Mouse (Mus musculus): ENCODE data around the gene Fjx1. TPM values are rescaled to one million over a fixed set of nuclear protein-coding genes. Genes with fewer than 3 reads are reported as not detected.

Gene Fjx1
- polyA plus RNA-seq, 1 experiment from 2014 or later = 5.3 TPM

DNA sequence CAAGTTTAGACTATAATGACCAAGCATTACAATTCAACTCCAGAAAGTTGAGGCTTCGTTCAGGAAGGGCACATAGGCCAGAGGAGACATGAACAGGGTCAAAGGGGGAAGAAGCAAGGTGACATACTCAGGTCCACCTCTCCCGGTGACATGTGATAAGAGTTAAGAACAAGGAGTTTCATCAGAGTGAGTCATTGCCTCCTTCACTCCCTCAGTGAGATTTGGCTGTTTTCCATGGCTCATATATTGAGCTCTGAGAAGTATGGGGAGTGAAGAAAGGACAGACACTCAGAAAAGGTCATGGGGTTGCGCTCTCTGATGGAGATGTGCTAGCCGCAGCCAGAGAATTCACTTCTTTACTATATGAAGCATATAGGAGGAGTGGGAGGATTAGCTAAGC, 41.7 kb downstream of the Fjx1 start:
- no peak for ATAC-seq (ENCODE audit: borderline replicate concordance, extremely low read depth, low FRiP score, low TSS enrichment)
- Histone ChIP-seq H3K9me3 (no peaks in the 10 kb centered on the region), H3K27ac (no peak overlapping the region), H3K4me3 (no peak overlapping the region), H3K36me3 (no peaks in the 10 kb centered on the region), H3K4me2 (no peak overlapping the region), H3K9ac (no peak overlapping the region), H3K4me1 (peaks cover 19% of the 10 kb centered on the region), H3K27me3 (no peaks in the 10 kb centered on the region)
- 54% methylated on average over 4 of the region's 4 CpGs for WGBS

GRCm38 (mm10) chr2:102409741-102410140, 42.6 kb downstream of the Fjx1 start:
- ATAC-seq (ENCODE audit: borderline replicate concordance, extremely low read depth, low FRiP score, low TSS enrichment) = no peak
- Histone ChIP-seq H3K27me3 (no peaks in the 10 kb centered on the region), H3K4me3 (no peak overlapping the region), H3K4me1 (peaks cover 19% of the 10 kb centered on the region), H3K4me2 (no peak overlapping the region), H3K36me3 (no peaks in the 10 kb centered on the region), H3K9me3 (no peaks in the 10 kb centered on the region), H3K27ac (no peak overlapping the region), H3K9ac (no peak overlapping the region)
- WGBS = 79% methylated on average over 3 of the region's 3 CpGs

- Histone ChIP-seq H3K4me1 (peaks cover 19% of the 10 kb centered on the region), H3K9ac (no peak within 1 kb of the TSS), H3K27ac (no peak within 1 kb of the TSS), H3K9me3 (no peaks in the 10 kb centered on the region), H3K36me3 (no peaks in the 10 kb centered on the region), H3K27me3 (no peaks in the 10 kb centered on the region), H3K4me3 (no peak within 1 kb of the TSS), H3K4me2 (peak within 1 kb of the TSS; percentile 14)
- 31% methylated on average over 14 of the region's 14 CpGs for WGBS
- ATAC-seq (ENCODE audit: borderline replicate concordance, extremely low read depth, low FRiP score, low TSS enrichment) = peak; percentile 55; the same call in 1 of the 2 replicates
These were observed 44.7 kb downstream of the Fjx1 start, which contains the start of gene Trim44 for GRCm38 (mm10) chr2:102407363-102408184. Trim44 (minus strand) TSS chr2:102407828.

DNA sequence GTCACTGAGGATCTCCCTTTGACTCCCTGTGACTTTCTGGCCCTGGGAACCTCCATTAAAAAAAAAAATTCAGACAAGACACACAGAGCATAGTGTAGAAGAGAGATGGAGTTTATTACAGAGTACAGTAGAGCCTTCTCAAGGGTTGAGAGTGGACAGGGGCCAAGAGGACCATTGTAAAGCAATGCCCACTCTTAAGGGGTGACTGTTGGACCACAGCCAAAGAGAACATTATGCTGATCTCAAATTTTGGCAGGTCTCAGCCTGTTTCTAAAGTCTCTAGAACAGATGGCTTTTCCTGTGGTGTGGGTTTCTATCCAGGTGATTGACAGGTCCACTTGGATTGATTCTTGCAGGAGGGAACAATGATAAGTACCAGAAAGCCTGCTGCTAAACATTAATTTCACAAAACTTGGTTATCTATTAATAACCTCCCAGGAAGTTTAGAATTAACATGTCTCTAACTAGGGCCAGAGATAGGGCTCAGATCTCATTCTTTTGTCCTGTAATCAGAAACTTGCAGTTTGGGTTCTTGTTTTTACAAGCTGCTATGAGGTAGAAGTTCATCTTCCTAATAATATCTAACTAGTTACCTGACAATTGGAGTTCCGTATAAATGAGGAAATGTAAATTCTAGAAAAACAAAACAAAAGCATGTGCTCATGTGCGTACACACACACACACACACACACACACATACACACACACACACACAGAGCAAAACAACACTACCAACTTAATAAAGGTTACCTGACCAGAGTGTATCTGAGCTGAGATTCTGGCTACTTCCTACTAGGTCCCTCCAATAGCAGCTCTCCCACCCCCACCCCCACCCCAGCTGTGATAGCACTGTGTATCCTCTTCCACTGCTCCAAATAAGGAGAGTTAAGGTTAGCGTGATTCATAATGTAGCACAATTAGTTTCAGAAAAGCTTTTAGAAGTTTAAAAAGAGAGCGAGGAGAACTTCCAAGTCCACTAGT, 45.7 kb downstream of the Fjx1 start:
- ATAC-seq (ENCODE audit: borderline replicate concordance, extremely low read depth, low FRiP score, low TSS enrichment) = 0 out of 2 replicates have a peak, but pooled peaks have one; percentile 33
- H3K36me3 ChIP-seq = no peaks in the 10 kb centered on the region
- no peaks in the 10 kb centered on the region for H3K27me3 ChIP-seq
- peak overlapping the region; percentile 14; the same call in 1 of the 2 replicates for H3K4me2 ChIP-seq
- H3K9me3 ChIP-seq = no peaks in the 10 kb centered on the region
- H3K9ac ChIP-seq = no peak overlapping the region
- peaks cover 19% of the 10 kb centered on the region for H3K4me1 ChIP-seq
- WGBS = 56% methylated on average over 4 of the region's 4 CpGs
- no peak overlapping the region for H3K4me3 ChIP-seq
- no peak overlapping the region for H3K27ac ChIP-seq

DNA sequence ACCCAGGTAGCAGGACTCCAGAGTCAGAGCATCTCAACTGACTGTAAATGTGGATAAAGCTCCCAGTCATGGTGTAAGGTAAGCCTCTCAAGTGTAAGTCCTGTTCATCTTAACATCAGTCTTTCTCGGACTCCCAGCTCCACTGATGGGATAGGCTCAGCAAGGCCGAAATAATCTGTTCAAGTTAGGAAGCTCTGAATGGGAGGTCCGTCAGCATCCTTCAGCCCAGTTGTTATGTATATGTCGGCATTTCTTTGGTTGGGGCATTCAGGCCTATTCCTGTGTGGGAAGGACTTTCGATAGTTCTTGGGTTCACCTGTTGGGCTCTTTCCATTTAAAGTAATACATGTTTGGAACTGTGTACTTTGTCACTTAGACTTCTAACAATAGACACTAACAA, 48.3 kb downstream of the Fjx1 start:
- Histone ChIP-seq H3K36me3 (no peaks in the 10 kb centered on the region), H3K9ac (no peak overlapping the region), H3K4me2 (no peak overlapping the region), H3K27ac (no peak overlapping the region), H3K27me3 (no peaks in the 10 kb centered on the region), H3K4me3 (no peak overlapping the region), H3K4me1 (peaks cover 36% of the 10 kb centered on the region), H3K9me3 (no peaks in the 10 kb centered on the region)
- no peak for ATAC-seq (ENCODE audit: borderline replicate concordance, extremely low read depth, low FRiP score, low TSS enrichment)
- 89% methylated on average over 5 of the region's 5 CpGs for WGBS

GRCm38 (mm10) chr2:102403306-102403705, 49.0 kb downstream of the Fjx1 start:
- Histone ChIP-seq H3K4me1 (peaks cover 39% of the 10 kb centered on the region), H3K9ac (no peak overlapping the region), H3K9me3 (no peaks in the 10 kb centered on the region), H3K36me3 (no peaks in the 10 kb centered on the region), H3K27ac (no peak overlapping the region), H3K4me3 (no peak overlapping the region), H3K27me3 (no peaks in the 10 kb centered on the region), H3K4me2 (no peak overlapping the region)
- ATAC-seq (ENCODE audit: borderline replicate concordance, extremely low read depth, low FRiP score, low TSS enrichment) = no peak
- 76% methylated on average over 4 of the region's 4 CpGs for WGBS

DNA sequence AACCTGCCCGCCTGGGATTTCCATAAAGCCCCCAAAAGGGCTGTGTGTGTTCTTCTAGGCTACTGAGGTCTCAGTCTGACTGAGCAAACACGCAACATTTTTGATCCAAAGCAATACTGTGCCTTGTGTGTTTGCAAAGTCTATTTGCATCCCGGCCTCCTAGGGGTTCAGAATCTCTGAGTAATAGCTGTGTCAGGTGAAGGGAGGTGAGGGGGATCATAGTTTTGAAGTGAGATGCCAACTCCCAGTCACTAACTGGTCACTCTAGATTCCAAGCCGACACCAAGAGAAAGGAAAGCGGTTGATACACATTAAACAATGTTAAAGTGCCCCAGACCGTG, 51.0 kb downstream of the Fjx1 start:
- Histone ChIP-seq H3K27me3 (no peaks in the 10 kb centered on the region), H3K9ac (peak overlapping the region; percentile 79), H3K9me3 (no peaks in the 10 kb centered on the region), H3K4me1 (peaks cover 23% of the 10 kb centered on the region), H3K27ac (peak overlapping the region; percentile 96), H3K4me2 (peak overlapping the region; percentile 84), H3K36me3 (no peaks in the 10 kb centered on the region), H3K4me3 (peak overlapping the region; percentile 73)
- ATAC-seq (ENCODE audit: borderline replicate concordance, extremely low read depth, low FRiP score, low TSS enrichment) = no peak
- 11% methylated on average over 6 of the region's 6 CpGs for WGBS

GRCm38 (mm10) chr2:102400605-102401351, 51.5 kb downstream of the Fjx1 start:
- peaks cover 21% of the 10 kb centered on the region for H3K4me1 ChIP-seq
- H3K27ac ChIP-seq = peak overlapping the region; percentile 96
- H3K4me2 ChIP-seq = peak overlapping the region; percentile 84
- H3K9me3 ChIP-seq = no peaks in the 10 kb centered on the region
- H3K4me3 ChIP-seq = peak overlapping the region; percentile 73
- WGBS = under 1% methylated on average over 64 of the region's 94 CpGs
- ATAC-seq (ENCODE audit: borderline replicate concordance, extremely low read depth, low FRiP score, low TSS enrichment) = peak; percentile 94
- no peaks in the 10 kb centered on the region for H3K36me3 ChIP-seq
- peak overlapping the region; percentile 79 for H3K9ac ChIP-seq
- H3K27me3 ChIP-seq = no peaks in the 10 kb centered on the region

- H3K4me2 ChIP-seq = peak overlapping the region; percentile 84
- peak overlapping the region; percentile 96 for H3K27ac ChIP-seq
- ATAC-seq (ENCODE audit: borderline replicate concordance, extremely low read depth, low FRiP score, low TSS enrichment) = no peak
These were observed 52.3 kb downstream of the Fjx1 start for GRCm38 (mm10) chr2:102399864-102400604.

More at GRCm38 (mm10) chr2:102399864-102400604, 52.3 kb downstream of the Fjx1 start:
- no peaks in the 10 kb centered on the region for H3K27me3 ChIP-seq
- 33% methylated on average over 48 of the region's 48 CpGs for WGBS
- H3K36me3 ChIP-seq = no peaks in the 10 kb centered on the region
- H3K9ac ChIP-seq = peak overlapping the region; percentile 79
- no peaks in the 10 kb centered on the region for H3K9me3 ChIP-seq
- H3K4me1 ChIP-seq = peaks cover 21% of the 10 kb centered on the region
- peak overlapping the region; percentile 73 for H3K4me3 ChIP-seq
